8 mouse cellular contexts compared by ENCODE assay signal in genomic region chr17:48512614-48513281, GRCm38 (mm10). TPM values are rescaled to one million over a fixed set of nuclear protein-coding genes. Genes with fewer than 3 reads are reported as not detected.
A peak's percentile ranks its signal among the peaks of the same experiment; 100 is the strongest.
DNase-seq lines count a peak whose midpoint lies in the region; ATAC-seq and TF ChIP-seq lines count a peak whose summit lies in the region.

No protein-coding gene starts in this region.

- TF ChIP-seq EP300 in lung, postnatal 0 days (IDR thresholded peaks at IDR 0.05), result no peak

- no peaks in the 10 kb centered on the region for H3K27me3 ChIP-seq in heart, embryonic 15.5 days
- no peaks in the 10 kb centered on the region for H3K27me3 ChIP-seq in forebrain, embryonic 13.5 days
- H3K27me3 ChIP-seq in lung, postnatal 0 days (replicated peaks; ENCODE audit: insufficient read depth, low read length), result no peaks in the 10 kb centered on the region

- no peak overlapping the region for H3K27ac ChIP-seq in heart, embryonic 15.5 days
- peak overlapping the region; percentile 3; the same call in 1 of the 2 replicates for H3K27ac ChIP-seq in forebrain, embryonic 13.5 days
- H3K27ac ChIP-seq in lung, postnatal 0 days (ENCODE audit: low read length), result no peak overlapping the region

- no peaks in the 10 kb centered on the region for H3K9me3 ChIP-seq in heart, embryonic 15.5 days (replicated peaks)
- H3K9me3 ChIP-seq in forebrain, embryonic 13.5 days (replicated peaks), result no peaks in the 10 kb centered on the region
- H3K9me3 ChIP-seq in lung, postnatal 0 days (ENCODE audit: low read length), result no peaks in the 10 kb centered on the region

- no peaks in the 10 kb centered on the region for H3K36me3 ChIP-seq in heart, embryonic 15.5 days
- no peaks in the 10 kb centered on the region for H3K36me3 ChIP-seq in forebrain, embryonic 13.5 days (ENCODE audit: poor library complexity, severe bottlenecking)
- no peaks in the 10 kb centered on the region for H3K36me3 ChIP-seq in lung, postnatal 0 days (ENCODE audit: insufficient read depth, low read length)

- DNase-seq in heart, postnatal 25 days (ENCODE audit: low spot score), result no peak
- DNase-seq in lung, postnatal 0 days (ENCODE audit: low spot score), result peak; percentile 14
- DNase-seq in retina, postnatal 1 day, result peak; percentile 86
- DNase-seq in cerebellum, adult 9-10 months, result no peak
- DNase-seq in gastrocnemius, postnatal 25 days, result no peak
- no peak for DNase-seq in gastrocnemius, postnatal 10 days

- no peaks in the 10 kb centered on the region for H3K4me1 ChIP-seq in heart, embryonic 15.5 days (replicated peaks)
- peaks cover 10% of the 10 kb centered on the region for H3K4me1 ChIP-seq in forebrain, embryonic 13.5 days
- 0 out of 2 replicates have a peak, but pooled peaks cover 3% of the 10 kb centered on the region for H3K4me1 ChIP-seq in lung, postnatal 0 days (ENCODE audit: insufficient read depth, low read depth, low read length)

- intact Hi-C loops in heart, postnatal 25 days (cut with DNase I), result no loop called here

- no peak overlapping the region for H3K4me3 ChIP-seq in heart, embryonic 15.5 days
- H3K4me3 ChIP-seq in forebrain, embryonic 13.5 days, result no peak overlapping the region
- H3K4me3 ChIP-seq in lung, postnatal 0 days (ENCODE audit: low read depth, low read length), result no peak overlapping the region

- no peak overlapping the region for H3K4me2 ChIP-seq in heart, embryonic 15.5 days
- peak overlapping the region; percentile 20 for H3K4me2 ChIP-seq in forebrain, embryonic 13.5 days
- no peak overlapping the region for H3K4me2 ChIP-seq in lung, postnatal 0 days (replicated peaks; ENCODE audit: low read depth, low read length)

- no peak for TF ChIP-seq CTCF in lung, postnatal 0 days (IDR thresholded peaks at IDR 0.05)

- no peak overlapping the region for H3K9ac ChIP-seq in heart, embryonic 15.5 days
- H3K9ac ChIP-seq in forebrain, embryonic 13.5 days, result peak overlapping the region; percentile 21; the same call in 1 of the 2 replicates
- H3K9ac ChIP-seq in lung, postnatal 0 days (replicated peaks; ENCODE audit: low read depth), result no peak overlapping the region

- ATAC-seq in heart, embryonic 15.5 days (replicated peaks; ENCODE audit: insufficient number of reproducible peaks, insufficient read depth, low FRiP score, low read depth), result peak; percentile 22; the same call in 1 of the 2 replicates
- ATAC-seq in forebrain, embryonic 13.5 days, result peak; percentile 96
- peak; percentile 72 for ATAC-seq in lung, postnatal 0 days

- 39% methylated on average over 18 of the region's 18 CpGs for WGBS in heart, embryonic 15.5 days
- 30% methylated on average over 18 of the region's 18 CpGs for WGBS in forebrain, embryonic 13.5 days
- WGBS in lung, postnatal 0 days, result 35% methylated on average over 18 of the region's 18 CpGs

RNA-seq across cellular contexts. Expression of gene Unc5cl, which starts 58.0 kb away (rescaled TPM):
- polyA plus RNA-seq in heart, embryonic 15.5 days (2015; fragmentation: Nextera tagmentation; extraction: Ambion mirVana), result 0.33 and 0.84 TPM in 2 replicates
- under 1 TPM; 0.14 to 0.16 TPM for total RNA-seq in heart, postnatal 25 days (2021)
- 0.15 and 0.37 TPM in 2 replicates for polyA plus RNA-seq in forebrain, embryonic 13.5 days (2015; fragmentation: Nextera tagmentation; extraction: Ambion mirVana)
- polyA plus RNA-seq in lung, postnatal 0 days (2015; fragmentation: Nextera tagmentation; extraction: Ambion mirVana), result 0.44 and 0.69 TPM in 2 replicates
- not detected for total RNA-seq in gastrocnemius, postnatal 25 days (2021)
- total RNA-seq in gastrocnemius, postnatal 10 days (2021), result not detected

Comparison
In these comparisons a context has a peak if more than half of its experiments do, and no peak if none do; other contexts are left out.
1. ATAC-seq: peak in every context shown above with its lines; median percentile 96 in forebrain, embryonic 13.5 days; 72 in lung, postnatal 0 days; 22 in heart, embryonic 15.5 days.
2. DNase-seq: peak in lung, postnatal 0 days (single experiment) and retina, postnatal 1 day (single experiment); none in heart, postnatal 25 days (single experiment), cerebellum, adult 9-10 months (single experiment), gastrocnemius, postnatal 25 days (single experiment) and gastrocnemius, postnatal 10 days (single experiment).